Mouse (Mus musculus) layer of hippocampus, adult 9-11 months (tissue): ENCODE measurements around the gene 3300002I08Rik.
"Not testable (repeated sequence)": the region's sequence is repeated elsewhere in the genome, so short reads cannot be mapped to it uniquely, and the experiment has no call there.

Source experiments
- DNase-seq: peaks from one replicate; pipeline ENCODE4 v3.0.0; 2022

3300002I08Rik gene

DNA sequence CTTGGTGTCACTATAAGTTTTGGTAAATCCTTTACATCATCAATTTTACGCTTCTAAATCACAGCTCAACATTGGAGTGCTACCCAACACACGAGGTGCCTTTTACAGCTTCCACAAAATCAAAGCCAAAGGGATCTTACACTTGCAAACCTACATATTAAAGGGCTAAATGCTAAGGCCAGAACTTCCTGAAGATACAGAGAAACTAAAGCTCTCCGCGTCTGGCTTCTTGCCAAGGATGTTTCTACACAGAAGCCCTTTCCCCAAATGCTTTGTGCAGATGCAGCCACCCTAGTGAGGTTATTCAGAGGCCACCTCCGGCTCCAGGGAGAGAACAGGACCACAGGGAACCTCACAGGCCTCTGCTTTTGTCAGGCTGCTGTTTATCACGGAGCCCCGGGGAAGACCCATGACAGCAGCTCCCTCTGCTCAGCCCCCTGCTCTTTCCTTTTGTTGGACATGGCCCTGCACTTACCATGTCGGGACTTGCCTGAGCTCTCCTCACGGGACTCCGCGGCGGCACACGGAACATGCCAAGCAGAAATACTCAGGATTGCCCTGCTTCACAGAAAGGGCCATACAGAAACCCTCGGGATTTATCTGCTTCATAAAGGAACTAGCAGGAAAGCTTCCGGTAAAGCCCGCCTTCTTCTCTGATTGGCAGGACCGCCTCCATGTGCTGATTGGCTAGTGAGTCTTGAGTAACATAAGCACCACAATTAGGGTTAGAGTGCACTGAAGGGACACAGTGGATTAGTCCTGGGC lies at the start of gene 3300002I08Rik:
3300002I08Rik (minus strand) TSS at position 653 of the 765 bp plus-strand sequence.
- peak; percentile 93 for DNase-seq

DNA sequence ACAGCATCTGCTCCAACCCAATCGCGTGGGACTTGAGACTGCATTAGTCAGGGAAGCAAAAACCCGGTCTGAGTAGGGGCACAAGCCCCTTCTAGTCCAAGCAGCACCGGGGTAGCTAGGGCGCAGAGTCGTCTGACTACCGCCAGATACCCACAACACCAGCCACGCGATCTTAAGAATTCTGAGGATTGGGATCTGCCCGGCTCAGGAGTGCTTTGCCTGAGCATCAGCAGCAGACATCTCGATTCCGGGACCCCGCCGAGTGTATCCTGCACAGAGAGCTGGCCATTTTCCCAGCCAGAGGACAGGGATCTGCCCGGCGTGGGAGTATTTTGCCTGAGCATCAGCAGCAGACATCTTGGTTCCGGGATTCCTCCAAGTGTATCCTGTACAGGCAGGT lies 49.6 kb upstream of the 3300002I08Rik start:
- not testable (repeated sequence) for DNase-seq

DNA sequence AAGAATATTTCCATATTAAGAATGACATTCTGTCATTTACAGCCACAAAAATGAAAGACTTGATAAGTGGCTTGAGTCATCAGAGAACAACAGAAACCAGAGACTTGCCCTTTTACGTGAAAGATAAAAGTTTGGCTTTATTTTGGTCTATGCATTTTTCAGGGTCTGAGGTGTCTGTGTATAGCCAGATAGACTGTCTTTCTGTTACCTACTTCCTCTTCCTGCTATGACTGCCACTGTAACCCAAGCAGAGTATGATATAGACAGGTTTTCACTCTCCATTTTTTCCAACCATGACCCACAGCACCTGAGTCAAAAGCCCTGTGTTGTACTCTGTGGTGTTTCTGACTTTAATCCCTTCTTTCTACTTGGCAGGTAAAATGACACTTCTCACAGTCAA lies 27.6 kb upstream of the 3300002I08Rik start:
- no peak for DNase-seq

DNA sequence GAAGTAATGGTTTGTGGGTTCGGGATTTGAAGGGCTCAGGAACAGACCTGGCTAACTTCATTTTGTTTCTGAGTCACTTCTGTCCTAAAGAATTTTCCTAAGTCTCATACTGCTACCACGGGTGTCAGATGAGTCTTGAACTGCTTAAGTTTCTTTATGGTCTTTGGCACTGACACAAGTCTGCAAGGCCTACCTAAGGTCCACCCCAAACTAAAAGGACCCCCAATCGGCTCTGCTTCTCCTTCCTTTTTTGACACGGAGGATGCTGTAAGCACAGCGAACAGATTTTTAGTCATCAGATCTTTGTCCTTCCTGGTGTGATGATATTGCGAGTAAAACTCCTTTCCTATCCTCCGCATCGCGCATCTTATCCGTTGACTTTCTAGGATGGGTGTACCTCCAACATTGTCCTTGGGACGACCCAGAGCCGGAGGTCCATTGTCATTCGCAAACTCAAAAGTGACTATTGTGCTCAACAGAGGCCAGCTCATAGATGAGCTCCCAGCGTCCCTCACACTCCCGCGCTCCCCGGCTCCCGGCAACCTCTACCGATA lies 23.1 kb upstream of the 3300002I08Rik start:
- not testable (repeated sequence) for DNase-seq

DNA sequence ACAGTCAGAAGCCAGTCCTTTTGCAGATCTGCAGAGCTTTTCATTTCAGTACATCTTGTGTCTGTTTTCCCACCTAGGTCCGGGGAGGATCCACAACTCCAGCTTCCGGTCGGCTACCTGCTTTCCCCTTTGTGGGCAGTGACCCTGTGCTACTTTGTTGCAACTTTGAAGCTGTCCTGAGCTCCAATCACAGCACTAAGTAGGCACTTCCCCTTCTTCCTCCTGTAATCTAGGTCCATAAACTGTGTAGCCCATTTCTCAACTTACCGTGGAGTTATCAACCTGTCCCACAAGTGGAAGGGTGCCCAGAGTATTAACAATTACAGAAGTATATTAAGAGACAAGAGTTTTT lies 289 bp upstream of the 3300002I08Rik start:
- no peak for DNase-seq

DNA sequence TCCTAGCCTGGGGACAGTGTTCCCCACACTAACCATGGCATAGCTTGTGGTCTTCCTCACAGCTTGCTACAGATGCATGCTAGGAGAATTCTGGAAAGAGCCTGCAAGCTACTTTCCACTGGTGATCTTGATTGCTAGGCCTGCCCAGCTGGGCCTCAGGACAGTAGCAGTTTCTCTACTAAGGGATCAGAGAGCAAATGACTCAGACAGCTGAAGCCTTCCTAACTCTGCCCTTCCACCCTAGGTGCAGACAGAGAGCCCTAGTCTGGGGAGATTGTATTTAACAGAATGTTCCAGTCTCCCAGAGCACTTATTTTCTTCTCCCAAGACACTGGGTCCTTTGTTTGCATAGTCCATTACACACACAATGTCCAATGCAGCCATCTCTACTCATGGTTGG lies 5.4 kb downstream of the 3300002I08Rik start:
- not testable (repeated sequence) for DNase-seq

DNA sequence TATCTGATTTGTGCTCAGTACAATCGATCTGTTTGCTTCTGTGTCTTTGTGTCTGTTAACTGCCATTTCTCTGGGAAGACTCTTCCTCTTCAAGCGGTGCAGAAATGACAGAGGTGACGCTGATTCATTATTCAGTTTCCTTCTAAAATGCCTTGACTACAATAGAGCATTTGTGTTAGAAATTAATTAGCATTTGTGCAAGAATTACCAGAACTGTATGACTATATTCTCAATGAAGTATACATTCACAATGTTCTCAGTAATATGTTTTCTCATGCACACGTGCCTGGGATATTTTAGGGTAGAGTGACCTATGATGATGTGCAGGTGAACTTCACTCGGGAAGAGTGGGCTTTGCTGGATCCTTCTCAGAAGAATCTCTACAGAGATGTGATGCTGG lies 39.2 kb downstream of the 3300002I08Rik start, which contains the start of gene Gm10130:
Gm10130 (plus strand) TSS at position 301 of the 400 bp plus-strand sequence.
- DNase-seq = no peak

DNA sequence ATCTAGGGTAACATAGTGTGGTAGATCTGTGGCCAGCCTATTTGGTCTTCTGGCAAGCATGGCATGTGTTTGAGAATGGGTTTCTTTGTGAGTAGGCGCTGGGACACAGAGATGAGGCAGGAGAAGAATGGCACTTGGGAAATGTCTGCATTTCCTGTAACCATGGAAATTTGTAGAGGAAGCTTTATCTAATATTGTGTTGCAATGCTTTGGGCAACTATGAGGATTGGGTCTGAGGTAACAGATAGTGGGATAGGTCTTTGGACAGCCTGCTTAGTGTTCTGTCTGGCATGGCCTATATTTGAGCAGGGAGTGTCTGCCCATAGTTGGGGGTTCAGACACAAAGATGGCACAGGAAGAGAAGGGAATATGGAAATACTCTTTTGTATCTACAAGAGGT lies 43.6 kb downstream of the 3300002I08Rik start:
- DNase-seq = no peak

DNA sequence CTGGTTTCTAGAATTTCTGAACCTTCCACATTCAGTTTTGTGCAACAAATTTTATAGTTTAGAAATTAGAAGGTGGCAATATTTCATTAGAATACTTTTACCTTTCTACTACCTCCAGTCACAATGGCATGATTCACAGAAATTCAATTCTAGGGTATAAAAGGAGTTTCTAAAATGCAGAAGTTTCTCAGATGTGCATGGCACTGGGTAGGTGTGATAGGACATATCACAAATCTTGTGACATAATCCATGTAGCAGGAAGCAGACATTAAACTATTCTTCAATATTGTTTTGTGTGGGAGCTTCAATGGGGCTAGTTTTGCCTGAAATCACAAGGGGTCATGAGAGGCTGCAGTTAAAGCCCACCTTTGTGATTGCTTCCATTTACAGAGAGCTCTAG lies 46.4 kb downstream of the 3300002I08Rik start:
- no peak for DNase-seq

DNA sequence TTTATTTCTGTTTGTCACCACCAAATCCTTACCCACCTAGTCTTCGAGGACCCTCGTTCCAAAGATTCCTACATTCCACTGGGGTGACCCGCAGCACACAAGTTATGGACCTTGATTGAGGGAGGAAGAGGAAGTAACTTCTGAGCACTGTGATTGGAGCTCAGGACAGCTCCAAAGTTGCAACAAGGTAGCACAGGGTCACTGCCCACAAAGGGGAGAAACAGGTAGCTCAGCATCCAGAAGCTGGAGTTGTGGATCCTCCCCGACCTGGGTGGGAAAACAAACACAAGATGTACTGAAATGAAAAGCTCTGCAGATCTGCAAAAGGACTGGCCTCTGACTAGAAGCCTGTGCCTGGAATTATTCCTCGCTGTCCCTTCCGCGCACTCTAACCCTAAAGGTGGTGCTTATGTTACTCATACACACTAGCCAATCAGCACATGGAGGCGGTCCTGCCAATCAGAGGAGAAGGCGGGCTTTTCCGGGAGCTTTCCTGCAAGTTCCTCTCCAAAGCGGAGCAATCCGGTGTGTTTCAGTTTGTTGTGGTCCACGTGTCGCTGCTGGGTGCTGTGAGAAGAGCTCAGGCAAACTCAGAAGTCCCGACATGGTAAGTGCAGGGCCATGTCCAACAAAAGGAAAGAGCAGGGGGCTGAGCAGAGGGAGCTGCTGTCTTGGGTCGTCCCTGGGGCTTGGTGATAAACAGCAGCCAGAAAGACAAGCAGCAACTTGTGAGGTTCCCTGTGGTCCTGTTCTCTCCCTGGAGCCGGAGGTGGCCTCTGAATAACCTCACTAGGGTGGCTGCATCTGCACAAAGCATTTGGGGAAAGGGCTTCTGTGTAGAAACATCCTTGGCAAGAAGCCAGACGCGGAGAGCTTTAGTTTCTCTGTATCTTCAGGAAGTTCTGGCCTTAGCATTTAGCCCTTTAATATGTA lies 51.3 kb downstream of the 3300002I08Rik start:
- peak; percentile 93 for DNase-seq

DNA sequence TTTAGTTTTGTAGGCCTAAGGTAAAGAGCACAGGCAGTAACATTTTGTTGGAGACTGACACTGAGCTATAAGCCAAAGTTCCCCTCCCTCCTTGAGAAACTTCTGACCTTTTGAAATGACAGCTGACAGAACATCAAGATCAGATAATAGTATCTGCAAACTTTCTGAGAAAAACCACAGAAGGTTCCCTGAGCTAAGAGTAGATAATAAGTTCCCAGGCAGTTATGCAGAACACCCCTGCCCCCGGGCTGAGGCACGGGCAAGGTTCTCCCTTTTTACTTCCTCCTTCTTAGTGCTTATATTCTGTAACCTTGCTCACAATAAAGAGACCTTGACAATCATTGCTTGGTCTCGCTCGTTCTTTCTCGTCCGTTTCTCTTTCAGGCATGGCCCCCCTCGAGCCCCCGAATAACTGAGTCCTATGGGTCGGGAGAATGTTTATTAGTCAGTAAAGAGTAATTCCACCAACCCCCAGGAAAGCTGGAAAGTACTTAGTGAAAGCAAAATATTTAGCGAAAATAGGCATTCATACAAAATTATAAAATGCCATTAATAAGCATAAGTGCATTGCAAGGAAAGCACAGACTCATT lies 55.3 kb downstream of the 3300002I08Rik start:
- no peak for DNase-seq

DNA sequence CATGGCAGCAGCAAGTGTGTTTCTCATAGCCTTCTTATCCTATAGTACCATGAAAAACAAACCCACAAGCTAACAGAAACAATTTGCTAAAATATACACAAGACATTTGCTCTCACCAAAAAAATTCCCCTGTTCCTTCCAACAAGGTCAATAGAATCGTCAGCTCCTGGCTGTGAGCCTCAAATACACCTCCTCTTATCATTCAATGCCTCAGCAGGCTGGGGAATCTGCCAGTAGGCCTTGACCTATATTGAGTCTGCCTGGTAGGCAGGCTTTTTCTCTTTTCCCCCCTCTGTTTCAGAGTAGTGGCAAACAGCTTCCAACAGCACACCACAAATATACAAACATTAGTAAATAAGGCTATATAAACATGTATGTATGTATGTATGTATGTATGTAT lies 63.5 kb downstream of the 3300002I08Rik start:
- DNase-seq = no peak

DNA sequence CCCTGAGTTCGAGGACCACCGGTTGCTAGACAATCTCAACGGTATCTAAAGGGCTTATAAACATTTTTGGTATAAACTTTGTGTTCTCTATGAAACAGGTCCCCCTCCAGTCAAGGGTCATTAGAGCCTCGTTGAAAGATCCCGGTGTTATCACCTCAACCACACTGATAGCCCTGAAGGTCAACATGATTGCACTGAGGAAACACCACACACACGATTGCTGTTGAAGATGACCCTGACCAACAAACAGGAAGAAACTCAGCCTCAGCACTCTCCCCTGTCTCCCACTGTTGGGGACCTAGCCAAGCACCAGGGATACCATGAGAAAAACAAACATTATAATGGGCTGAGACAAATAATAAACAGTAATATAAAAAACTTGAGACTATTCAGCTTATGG lies 68.9 kb downstream of the 3300002I08Rik start:
- no peak for DNase-seq
